Mouse (Mus musculus) lung, postnatal 4 days (tissue): ENCODE data around the gene Capn1.
A peak's percentile ranks its signal among the peaks of the same experiment; 100 is the strongest.

Source experiments
- DNase-seq, 2 experiments: peaks; one replicate each; pipeline ENCODE4 v3.0.0; 2021

Capn1 gene

DNA sequence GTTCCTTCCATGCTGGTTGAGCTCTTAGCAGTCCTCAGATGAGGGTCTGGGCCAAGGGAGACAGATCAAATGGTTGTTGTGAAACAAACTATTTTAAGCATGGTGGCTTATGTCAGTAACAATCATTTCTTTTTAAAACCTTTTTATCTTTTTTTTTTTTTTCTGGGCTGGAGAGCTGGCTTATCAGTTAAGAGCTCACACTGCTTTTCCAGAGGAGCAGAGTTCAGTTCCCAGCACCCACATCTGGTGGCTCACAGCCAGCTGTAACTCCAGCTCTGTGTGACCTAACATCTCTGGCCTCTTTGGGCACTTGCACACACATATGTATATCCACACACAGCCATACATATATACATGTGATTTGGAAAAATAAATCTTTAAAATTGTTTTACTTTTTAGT lies 22.0 kb upstream of the Capn1 start:
- DNase-seq = no peak

DNA sequence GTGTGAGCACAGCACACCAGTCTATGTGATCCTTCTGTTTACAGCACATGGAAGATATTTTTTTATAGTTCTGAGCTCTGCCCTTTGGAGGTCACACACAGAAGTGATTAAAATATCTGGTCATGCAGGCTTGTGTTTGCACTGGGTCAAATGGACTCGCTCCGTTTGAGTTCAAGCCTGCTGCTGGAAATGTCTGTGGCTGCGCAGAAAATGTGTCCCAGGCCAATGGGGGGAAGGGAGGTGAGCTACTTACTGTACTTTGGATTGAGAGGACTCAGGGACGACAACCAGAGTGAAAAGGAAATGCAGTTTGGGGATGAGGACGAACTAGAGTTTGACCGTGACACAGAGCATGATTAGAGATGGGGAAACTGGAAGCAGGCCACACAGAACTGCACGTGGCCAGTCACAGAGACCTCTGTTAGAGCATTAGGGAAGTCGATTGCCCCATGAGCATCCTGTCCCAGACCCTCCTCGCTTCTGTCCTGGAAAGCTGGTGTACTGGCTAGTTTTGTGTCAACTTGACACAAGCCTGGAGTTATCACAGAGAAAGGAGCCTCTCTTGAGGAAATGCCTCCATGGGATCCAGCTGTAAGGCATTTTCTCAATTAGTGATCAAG lies 20.4 kb upstream of the Capn1 start:
- no peak for DNase-seq

DNA sequence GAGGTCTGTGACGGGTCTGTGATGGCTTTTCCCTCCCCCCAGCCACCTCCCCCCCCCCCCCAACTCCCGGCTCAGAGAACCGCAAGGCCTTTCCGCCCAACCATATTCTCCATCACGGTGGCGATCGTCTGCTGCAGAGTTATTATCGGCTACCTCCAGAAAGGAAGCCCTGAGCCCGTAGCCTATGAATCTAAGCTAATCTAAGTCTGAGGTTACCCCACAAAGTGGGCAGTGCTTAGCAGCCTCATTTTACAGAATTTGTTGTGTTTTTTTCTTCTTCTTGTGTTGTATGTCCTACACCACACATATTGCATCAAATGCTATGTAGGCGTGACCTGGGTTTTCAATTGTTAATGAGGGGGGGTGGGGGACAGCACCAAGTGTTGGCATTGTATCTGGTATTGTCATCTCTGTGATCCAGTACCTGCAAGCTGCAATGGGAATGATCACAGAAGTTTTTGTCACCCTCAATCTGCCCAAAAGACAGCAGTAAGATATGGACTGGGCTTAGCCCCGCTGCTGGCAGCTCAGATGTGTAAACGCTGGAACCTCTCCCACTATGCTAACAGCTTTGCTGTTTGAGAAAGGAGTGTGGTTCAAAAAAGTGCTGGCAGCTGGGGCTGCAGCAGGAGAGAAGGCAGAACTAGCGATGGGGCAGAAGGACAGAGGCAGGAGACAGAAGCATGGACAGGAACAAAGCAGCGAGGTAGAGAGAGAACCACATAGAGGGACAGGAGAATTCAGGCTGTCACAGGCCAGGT lies 15.0 kb upstream of the Capn1 start:
- no peak for DNase-seq

DNA sequence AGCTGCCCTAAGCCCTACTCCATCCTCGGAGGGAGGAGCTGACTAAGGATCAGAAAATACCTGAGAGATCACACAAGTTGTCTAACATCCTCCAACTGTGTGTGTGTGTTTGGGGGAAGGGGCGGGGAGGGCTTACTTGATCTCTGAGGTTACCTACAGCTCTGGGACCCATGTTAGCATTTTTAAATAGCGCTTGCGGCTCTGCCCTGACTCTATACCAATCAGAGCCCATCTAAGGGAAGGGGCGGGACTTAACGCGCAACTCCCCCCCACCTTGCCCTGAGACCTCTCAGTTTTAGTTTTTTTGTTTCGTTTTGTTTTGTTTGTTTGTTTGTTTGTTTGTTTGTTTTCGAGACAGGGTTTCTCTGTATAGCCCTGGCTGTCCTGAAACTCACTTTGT lies 13.7 kb upstream of the Capn1 start:
- DNase-seq = no peak

DNA sequence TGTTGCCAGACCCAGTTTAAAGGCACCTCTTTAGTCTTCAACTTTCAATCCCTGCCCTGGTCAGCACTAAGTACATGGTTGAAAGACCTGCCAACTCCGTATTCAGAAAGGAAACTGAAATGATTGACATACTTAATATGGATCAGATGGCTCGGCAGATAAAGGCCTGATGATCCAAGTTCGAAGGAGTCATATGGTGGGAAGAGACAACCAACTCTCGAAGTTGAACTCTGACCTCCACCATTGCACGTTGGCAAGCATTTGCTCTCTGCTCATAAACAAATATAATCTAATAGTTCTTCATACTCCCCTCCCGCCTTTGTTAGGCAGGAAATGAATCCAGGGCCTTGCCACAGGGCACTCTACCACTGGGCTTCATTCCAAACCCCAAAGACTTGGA lies 13.3 kb upstream of the Capn1 start:
- DNase-seq = peak in 1 of 2 experiments; percentile 34

DNA sequence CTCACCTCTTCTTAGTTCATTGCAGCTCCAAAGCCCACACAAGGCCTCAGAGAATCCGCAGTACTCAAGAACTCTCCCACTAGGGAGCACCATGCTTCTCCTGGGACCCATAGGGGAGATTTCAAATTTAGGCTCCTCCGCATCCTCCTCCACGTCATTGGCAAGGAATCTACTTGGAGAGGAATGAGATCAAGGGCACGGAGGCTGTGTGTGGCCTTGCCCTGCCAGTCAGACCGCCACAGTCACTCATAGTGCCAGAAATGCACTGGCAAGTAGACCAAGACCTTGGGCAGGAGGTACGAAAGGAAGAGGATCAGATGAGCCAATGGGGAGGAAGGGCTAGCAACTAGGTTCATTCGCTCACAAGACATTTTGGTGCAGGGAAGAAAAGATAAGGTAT lies 8.2 kb upstream of the Capn1 start:
- no peak for DNase-seq

DNA sequence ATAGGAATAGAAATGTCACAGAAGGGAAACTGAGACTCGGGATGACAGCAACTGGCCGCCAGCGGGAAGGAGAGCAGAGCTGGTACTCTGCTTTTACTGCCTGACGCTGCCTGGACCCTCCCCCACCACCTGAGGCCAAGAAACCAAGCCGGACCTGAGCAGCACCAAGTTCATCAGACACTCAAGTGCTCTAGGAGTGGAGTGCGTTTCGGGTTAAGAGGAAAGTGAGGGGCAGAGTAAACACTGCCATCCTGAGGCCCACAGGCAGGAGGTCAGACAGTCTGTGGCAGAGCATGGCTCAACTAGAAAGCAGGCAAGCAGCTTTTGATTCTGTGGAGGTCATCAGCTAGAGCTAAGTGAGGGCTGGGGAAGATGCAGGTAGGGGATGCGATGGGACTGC lies 7.4 kb upstream of the Capn1 start:
- peak; percentile 22 to 50 for DNase-seq

DNA sequence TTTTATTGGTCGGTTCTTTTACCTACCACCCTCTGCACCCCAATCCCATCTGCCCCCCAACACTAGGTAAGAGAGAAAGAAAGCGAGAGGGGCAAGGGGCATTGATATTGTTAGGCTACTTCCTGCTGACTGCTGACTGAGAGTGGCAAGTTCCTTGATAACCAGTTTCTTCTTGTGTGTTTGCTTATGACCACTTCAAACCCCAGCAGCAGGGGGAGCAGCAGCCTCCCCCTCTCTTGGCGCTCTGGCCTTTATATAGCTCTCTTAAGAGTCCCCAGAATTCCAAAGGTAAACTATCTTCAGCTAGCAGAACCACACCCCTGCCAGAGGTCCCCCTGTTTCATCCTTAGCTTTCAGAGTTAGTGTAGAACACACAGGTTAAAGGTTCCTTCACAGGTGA lies 4.6 kb upstream of the Capn1 start:
- no peak for DNase-seq

DNA sequence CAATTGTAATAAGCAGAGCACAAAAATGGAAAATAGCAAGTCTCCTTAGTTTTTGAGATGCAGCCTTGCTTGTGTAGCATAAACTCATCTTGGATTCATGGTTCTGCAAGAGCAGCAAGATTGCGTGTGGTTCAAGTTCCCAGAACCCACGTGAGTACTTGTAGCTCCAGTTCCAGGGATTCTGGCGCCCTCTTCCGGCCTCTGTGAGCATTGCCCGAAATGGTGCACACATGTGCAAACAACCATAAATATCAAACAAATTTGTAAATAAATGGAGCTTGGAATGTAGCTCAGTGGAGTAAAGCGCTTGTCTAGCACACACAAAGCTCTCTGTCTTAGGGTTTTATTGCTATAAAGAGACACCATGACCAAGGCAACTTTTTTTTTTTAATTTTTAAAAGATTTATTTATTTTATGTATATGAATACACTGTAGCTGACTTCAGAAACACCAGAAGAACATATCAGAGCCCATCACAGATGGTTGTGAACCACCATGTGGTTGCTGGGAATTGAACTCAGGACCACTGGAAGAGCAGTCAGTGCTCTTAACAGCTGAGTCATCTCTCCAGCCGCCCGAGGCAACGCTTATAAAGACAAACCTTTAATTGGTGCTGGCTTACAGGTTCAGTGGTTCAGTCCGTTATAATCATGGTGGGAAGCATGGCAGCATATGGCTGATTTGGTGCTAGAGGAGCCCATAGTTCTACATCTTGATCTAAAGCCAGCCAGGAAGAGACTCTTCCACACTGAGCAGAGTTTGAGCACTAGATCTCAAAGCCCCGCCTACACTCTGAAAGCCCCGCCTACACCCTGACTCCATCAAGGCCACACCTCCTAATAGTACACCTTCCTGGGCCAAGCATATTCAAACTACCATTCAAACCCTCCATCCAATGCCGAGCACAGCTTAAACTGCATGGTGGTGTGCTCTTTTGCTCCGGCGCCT lies 2.7 kb upstream of the Capn1 start:
- peak; percentile 87 to 91 for DNase-seq

DNA sequence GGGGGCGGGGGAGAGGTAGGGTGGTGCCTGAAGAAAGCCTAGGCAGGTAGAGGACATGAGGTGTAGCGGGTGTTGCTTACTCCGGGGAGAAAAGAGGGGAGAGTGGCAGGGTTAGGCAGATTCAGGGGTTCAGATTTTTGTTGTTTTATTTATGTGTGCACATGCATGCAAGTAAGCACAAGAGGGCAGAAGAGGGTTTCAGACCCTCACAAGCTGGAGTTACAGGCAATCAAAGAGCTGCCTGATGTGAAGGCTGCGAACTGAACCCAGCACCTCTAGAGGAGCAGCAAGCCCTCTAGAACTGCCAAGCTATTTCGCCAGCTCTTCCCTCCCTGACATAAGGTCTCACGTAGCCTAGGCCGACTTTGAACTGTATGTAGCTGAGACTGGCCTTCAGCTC lies 835 bp upstream of the Capn1 start:
- DNase-seq = no peak

DNA sequence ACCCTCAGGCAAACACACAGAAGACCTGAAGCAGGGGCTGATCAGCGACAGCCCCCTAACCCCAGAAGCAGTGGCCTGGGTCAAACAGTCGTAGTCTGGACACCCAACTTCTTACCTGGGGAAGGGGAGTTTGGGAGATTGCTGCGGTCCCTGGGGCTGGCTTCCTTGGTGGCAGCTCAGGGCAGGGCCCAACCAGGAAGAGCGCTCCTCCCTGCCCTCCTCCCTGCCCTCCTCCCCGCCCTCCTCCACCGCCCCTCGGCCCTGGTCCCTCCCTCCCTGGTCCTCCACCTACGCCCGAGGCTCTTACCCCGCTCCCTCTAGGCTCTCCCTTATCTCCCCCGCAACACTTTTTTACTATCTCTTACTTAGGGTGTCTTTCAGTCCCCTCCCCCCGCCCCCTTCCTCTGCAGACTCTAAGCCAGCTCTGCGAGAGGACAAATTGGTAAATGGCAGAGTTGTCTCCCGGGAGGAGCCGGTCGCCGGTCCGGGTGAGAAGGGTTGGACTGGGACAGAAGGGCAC lies 646 bp downstream of the Capn1 start:
- peak; percentile 66 to 67 for DNase-seq

DNA sequence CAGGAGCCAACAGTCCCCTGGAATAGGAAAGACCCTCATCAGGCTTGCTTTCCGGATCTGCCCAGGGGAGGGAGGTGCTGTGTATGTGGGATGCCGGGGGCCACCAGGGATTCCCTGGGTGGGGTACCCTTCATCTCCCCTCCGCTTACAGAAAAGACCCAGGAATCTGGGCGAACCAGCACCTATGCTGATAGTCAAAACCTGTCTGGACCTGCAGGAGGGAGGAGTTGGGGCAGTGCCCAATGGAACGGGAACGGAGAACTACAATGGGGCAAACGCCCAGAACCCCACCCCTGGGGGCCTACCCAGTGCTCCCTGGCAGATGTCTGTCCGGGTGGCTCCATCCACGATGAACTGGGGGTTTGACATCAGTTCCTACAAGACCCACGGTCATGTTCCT lies 2.0 kb downstream of the Capn1 start:
- no peak for DNase-seq

DNA sequence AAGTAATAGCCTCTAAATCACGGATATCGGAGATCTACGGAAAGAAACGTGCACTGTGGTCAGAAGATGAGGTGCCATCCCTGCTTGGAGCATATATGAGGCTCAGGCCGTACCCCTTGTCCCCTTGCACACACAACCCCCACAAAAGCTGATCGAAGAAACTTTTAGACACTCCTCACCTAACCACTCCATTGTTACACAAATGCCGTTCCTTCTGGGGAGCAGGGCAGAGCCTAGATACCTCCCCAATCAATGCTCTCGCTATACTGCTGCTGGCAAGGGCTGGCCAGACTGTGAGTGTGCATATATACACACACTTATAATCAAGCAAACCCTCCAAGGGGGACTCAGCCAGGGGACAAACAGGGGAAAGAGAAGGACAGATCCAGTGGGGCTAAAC lies 6.6 kb downstream of the Capn1 start:
- no peak for DNase-seq

DNA sequence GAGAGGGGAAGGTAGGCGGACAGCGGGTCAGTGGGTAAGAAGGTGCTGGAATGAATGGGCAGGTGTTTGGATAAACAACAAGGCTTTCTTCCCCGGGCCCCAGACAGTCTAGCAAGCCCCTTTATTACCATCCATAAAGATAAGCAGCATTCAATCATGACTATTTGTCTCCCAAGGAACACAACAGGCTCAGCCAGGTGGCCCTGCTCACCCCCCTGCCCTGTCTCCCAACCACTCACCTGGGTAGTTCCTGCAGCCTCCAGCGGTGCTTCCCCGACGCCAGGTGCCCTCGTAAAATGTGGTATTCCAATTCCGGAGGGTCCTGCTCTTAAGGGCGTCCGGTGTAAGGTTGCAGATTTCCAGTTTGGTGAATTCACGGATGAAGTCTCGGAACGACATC lies 8.7 kb downstream of the Capn1 start:
- DNase-seq = no peak

DNA sequence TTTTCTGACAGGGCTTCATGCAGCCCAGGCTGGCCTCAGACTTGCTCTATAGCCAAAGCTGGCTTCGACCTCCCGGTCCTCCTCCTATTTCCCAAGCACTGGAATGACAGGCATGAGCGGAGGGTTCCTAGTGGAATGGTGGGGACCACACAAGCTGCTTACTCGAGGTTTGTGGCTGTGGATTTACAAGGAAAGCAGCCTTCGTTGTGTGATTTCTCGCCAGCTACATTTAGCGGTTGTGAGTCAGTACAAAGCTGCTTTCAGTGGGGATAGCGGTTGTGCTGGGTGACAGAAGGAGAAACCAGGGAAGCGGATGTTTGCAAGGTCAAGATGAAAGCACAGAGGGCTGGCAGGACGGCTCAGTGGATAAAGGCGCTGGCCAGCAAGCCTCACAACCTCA lies 10.2 kb downstream of the Capn1 start:
- no peak for DNase-seq

DNA sequence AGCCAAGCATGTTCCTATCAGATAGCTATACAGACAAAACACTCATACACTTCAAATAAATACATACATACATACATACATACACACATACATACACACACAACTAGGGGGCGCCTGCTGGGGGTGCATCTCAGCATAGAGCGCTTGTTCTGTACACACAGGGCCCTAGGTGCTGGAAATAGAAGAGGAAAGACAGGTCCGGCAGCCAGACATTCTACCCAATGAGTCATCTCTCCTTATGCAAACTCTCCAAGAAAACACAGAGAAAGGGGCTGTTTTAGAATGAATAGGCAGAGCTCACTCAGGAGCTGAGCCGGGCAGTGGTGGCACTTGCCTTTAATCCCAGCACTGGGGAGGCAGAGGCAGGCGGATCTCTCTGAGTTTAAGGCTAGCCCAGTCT lies 15.7 kb downstream of the Capn1 start:
- DNase-seq = no peak

DNA sequence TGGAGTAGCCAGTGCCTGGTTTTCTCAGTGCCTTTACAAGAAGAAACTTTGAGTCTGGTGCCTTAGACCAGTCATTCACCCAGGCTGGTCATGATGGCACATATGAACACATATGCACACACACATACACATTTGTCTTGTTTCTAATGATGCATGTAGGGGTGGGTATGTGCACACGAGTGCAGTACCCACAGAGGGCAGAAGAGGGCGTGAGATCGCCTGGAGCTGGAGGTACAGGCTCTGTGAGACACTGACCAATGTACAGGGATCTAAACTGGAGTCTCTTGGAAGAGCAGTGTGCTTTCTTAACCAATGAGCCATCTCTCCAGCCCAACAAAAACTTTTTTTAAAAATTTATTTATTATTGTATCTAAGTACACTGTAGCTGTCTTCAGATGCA lies 17.5 kb downstream of the Capn1 start:
- DNase-seq = no peak

DNA sequence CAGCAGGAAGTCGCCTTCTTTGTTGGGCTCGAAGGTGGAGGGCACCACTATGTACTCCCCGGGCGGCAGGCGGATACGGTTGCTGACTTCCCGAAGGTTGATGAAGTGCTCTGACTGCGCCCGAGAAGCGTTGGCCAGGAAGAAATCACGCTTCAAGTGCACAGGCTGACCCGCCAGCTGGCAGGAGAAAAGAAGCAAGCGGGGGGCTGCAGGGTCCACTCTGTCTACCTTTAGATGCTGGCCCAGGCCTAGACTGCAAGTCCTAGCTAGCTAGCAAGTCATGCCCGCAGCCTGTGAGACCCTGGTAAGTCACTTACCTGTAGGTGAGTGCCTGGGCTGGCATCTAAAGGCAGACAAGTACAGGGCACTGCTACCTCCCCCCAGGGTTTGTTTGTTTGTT lies 21.0 kb downstream of the Capn1 start:
- no peak for DNase-seq

DNA sequence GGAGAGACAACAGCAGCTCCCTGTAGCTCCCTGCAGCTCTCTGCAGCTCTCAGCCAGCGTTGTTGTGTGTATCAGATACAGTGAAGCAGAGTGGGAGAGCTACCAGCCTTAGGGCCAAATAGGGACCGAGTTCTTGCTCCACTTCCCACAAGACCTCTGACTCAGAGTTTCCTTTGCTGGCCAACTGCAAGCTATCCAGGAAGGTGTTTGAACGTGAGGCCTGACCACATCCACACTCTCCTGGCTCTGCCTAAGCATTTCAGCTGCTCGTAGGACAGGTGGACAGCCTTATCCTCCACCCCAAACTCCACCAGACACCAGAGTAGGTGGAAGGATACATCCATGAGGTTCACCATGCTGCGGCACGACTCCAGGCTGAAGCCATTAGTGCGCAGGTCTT lies 23.7 kb downstream of the Capn1 start:
- no peak for DNase-seq

DNA sequence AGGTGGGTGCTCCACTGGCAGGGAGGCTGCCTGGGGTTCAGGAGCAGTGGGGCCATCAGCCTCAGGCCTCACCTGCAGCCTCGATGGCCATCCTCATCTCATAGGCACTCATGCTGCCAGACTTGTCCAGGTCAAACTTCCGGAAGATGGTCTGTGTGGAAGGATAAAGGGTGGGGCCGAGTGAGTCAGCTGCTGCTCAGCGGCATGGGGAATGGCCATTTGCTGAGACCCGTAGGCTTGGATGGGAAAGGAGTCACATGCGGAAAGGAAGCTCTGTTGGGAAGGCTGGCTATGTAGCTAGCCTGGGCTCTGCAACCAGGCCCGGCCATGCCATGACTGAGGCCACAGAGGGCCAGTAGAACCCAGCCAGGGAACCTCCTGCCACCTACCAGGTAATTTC lies 24.2 kb downstream of the Capn1 start:
- DNase-seq = no peak

DNA sequence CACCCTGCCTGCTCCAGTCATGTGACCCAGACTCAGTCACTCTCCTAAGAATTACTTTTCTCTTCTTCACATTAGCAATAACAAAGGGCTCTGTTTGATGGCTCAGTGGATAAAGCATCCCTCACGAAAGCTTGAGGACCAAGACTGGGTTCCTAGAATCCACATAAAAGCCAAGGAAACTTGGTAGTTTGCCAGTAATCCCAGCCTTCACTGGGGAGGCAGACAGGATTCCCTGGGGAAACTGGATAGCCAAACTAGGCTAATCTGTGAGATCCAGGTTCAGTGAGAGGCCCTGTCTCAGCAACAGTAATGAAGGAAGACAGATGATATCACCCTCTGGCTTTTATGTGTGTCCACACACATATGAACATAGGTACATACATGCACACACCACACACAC lies 24.8 kb downstream of the Capn1 start:
- no peak for DNase-seq

DNA sequence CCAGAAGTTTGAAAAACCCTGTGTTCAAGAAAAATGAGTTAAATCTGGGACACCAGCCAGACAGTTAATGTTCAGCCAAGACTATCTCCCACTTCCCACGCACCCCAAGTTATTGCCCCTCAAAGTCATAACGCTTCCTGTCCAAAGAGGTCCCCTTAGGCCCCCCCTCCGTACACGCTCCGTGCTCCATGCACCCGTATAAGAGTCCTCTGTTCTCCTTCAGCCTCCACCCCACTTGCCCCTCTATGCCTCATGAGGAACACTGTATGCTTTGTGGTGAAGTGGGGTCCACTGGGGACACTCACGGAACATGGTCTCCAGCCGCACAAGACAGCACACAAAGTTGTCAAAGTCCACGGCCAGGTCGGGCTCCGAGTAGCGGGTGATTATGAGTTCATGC lies 25.7 kb downstream of the Capn1 start:
- DNase-seq = no peak

DNA sequence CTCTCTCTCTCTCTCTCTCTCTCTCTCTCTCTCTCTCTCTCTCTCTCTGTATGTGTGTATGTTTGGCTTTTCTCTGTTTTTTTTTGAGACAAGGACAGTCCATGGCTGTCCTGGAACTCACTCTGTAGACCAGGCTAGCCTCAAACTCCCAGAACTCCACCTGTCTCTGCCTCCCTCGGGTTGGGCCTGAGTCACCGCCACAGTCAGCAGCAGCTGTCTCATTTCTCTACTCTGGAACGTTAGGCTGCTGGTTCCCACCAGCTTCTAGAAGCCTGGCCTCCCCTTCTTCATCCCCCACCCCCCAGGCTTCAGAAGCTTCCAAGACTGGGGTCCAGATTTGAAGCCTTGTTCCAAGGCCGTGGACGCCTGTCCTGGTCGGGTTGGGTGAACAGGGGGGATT lies 26.1 kb downstream of the Capn1 start:
- no peak for DNase-seq
